Mouse (Mus musculus): ENCODE results near the gene Prss45. TPM values are rescaled to one million over a fixed set of nuclear protein-coding genes. Genes with fewer than 3 reads are reported as not detected.

The Prss45 gene
- total and polyA plus RNA-seq, 3 experiments: not detected

GRCm38 (mm10) chr9:110790462-110790861, 43.9 kb upstream of the Prss45 start:
- Histone ChIP-seq H3K27me3 (replicated peaks) (no peaks in the 10 kb centered on the region), H3K4me3 (replicated peaks in 1 of 3; ENCODE audit: low read depth in 2 of 3, low read length in 2 of 3, poor library complexity in 1 of 3) (no peak overlapping the region), H3K27ac (ENCODE audit: insufficient read depth, low read depth) (no peak overlapping the region), H3K4me1 (ENCODE audit: control insufficient read depth in 1 of 2, insufficient read depth in 2 of 2) (no peaks in the 10 kb centered on the region), H3K4me2 (ENCODE audit: insufficient read depth, low read depth, poor library complexity, severe bottlenecking) (no peak overlapping the region), H3K79me2 (replicated peaks; ENCODE audit: control insufficient read depth, extremely low read depth, insufficient read depth, poor library complexity, severe bottlenecking) (no peaks in the 10 kb centered on the region), H3K9ac (ENCODE audit: insufficient read depth, low read depth) (no peak overlapping the region), H3K36me3 (replicated peaks in 1 of 2; ENCODE audit: control insufficient read depth in 1 of 2, insufficient read depth in 1 of 2, low read length in 1 of 2) (no peaks in the 10 kb centered on the region), H3K9me3 (replicated peaks; ENCODE audit: low read length) (peaks cover 7% of the 10 kb centered on the region)
- TF ChIP-seq ELF1 (IDR thresholded peaks at IDR 0.05; ENCODE audit: low read depth, low read length) (no peak), PAX5 (IDR thresholded peaks at IDR 0.05; ENCODE audit: low read length) (no peak), IRF4 (IDR thresholded peaks at IDR 0.05; ENCODE audit: low read depth, low read length) (no peak), UBTF (IDR thresholded peaks at IDR 0.05; ENCODE audit: low read depth, low read length) (no peak), TCF12 (IDR thresholded peaks at IDR 0.05; ENCODE audit: low read depth, low read length) (no peak), ZC3H11A (IDR thresholded peaks at IDR 0.05; ENCODE audit: low read depth, low read length) (no peak), NELFE (IDR thresholded peaks at IDR 0.05; ENCODE audit: low read depth, low read length) (no peak), GABPA (IDR thresholded peaks at IDR 0.05; ENCODE audit: insufficient replicate concordance, low read depth, low read length) (no peak), EP300 (IDR thresholded peaks at IDR 0.05; ENCODE audit: low read length) (no peak), USF2 (conservative IDR thresholded peaks at IDR 0.05; ENCODE audit: low read depth, low read length) (no peak), MAZ (IDR thresholded peaks at IDR 0.05; ENCODE audit: low read depth, low read length) (no peak), ZMIZ1 (IDR thresholded peaks at IDR 0.05; ENCODE audit: low read depth, low read length) (no peak), MAX (IDR thresholded peaks at IDR 0.05; ENCODE audit: low read length) (no peak), CHD1 (IDR thresholded peaks at IDR 0.05; ENCODE audit: low read depth, low read length) (no peak), SIN3A (IDR thresholded peaks at IDR 0.05; ENCODE audit: low read length) (no peak), ZKSCAN1 (IDR thresholded peaks at IDR 0.05; ENCODE audit: borderline replicate concordance, low read depth, low read length) (no peak), HCFC1 (IDR thresholded peaks at IDR 0.05; ENCODE audit: low read depth, low read length) (no peak)
- in situ Hi-C loops (cut with MboI; ENCODE audit: low pct_ligation_motif_present, low pct_unique_long_range_greater_than_20kb, low sequenced_read_pairs) (no loop called here), dilution Hi-C loops (cut with MboI; ENCODE audit: extremely low pct_ligation_motif_present, extremely low pct_unique_long_range_greater_than_20kb, low sequenced_read_pairs) (no loop called here)
- DNase-seq (ENCODE audit: extremely low read depth): no peak

GRCm38 (mm10) chr9:110797013-110797412, 37.4 kb upstream of the Prss45 start:
- peak; percentile 56 for DNase-seq (ENCODE audit: extremely low read depth)
- in situ Hi-C loops (cut with MboI; ENCODE audit: low pct_ligation_motif_present, low pct_unique_long_range_greater_than_20kb, low sequenced_read_pairs): no loop called here
- H3K4me3 ChIP-seq (replicated peaks in 1 of 3; ENCODE audit: low read depth in 2 of 3, low read length in 2 of 3, poor library complexity in 1 of 3): peak overlapping the region in 1 of 3 experiments; percentile 32
- dilution Hi-C loops (cut with MboI; ENCODE audit: extremely low pct_ligation_motif_present, extremely low pct_unique_long_range_greater_than_20kb, low sequenced_read_pairs): no loop called here
- H3K27me3 ChIP-seq (replicated peaks): no peaks in the 10 kb centered on the region
- TF ChIP-seq PAX5 (IDR thresholded peaks at IDR 0.05; ENCODE audit: low read length) (no peak), BHLHE40 (IDR thresholded peaks at IDR 0.05; ENCODE audit: low read depth, low read length) (0 out of 2 replicates have a peak, but pooled peaks have one; percentile 18)
- H3K4me1 ChIP-seq (ENCODE audit: control insufficient read depth in 1 of 2, insufficient read depth in 2 of 2): peaks cover 11 to 45% of the 10 kb centered on the region in 2 experiments; a peak in 3 of 4 replicates
- H3K79me2 ChIP-seq (replicated peaks; ENCODE audit: control insufficient read depth, extremely low read depth, insufficient read depth, poor library complexity, severe bottlenecking): no peaks in the 10 kb centered on the region
- H3K9ac ChIP-seq (ENCODE audit: insufficient read depth, low read depth): no peak overlapping the region
- H3K9me3 ChIP-seq (replicated peaks; ENCODE audit: low read length): no peaks in the 10 kb centered on the region
- no peak overlapping the region for H3K27ac ChIP-seq (ENCODE audit: insufficient read depth, low read depth)
- H3K4me2 ChIP-seq (ENCODE audit: insufficient read depth, low read depth, poor library complexity, severe bottlenecking): no peak overlapping the region
- no peaks in the 10 kb centered on the region for H3K36me3 ChIP-seq (replicated peaks in 1 of 2; ENCODE audit: control insufficient read depth in 1 of 2, insufficient read depth in 1 of 2, low read length in 1 of 2)

Data from CH12.LX (cell line).